Mouse (Mus musculus) R1 (cell line): ENCODE results near the gene Gbp2b.
"Not testable (repeated sequence)": the region's sequence is repeated elsewhere in the genome, so short reads cannot be mapped to it uniquely, and the experiment has no call there.

ENCODE experiments used
- DNase-seq: peaks from one replicate; pipeline ENCODE4 v3.0.0-alpha.2; 2018; ENCODE audit warnings: low read depth, low spot score

The Gbp2b gene

GRCm38 (mm10) chr3:142594547-142594946 is at the start of gene Gbp2b:
Gbp2b (plus strand) TSS chr3:142594847.
- DNase-seq = no peak

GRCm38 (mm10) chr3:142546690-142547089 is 48.0 kb upstream of the Gbp2b start:
- DNase-seq = no peak

- DNase-seq = no peak
These were observed 44.5 kb upstream of the Gbp2b start for GRCm38 (mm10) chr3:142550052-142550676.

GRCm38 (mm10) chr3:142554601-142555000 is 40.0 kb upstream of the Gbp2b start:
- no peak for DNase-seq

GRCm38 (mm10) chr3:142555623-142556022 is 39.0 kb upstream of the Gbp2b start:
- DNase-seq = peak; percentile 5

- DNase-seq = no peak
These were observed 34.9 kb upstream of the Gbp2b start, which contains the start of gene Gbp3 for GRCm38 (mm10) chr3:142559632-142560228. Gbp3 (plus strand) TSS chr3:142560026.

GRCm38 (mm10) chr3:142560296-142560948 is 34.2 kb upstream of the Gbp2b start:
- peak; percentile 84 for DNase-seq

GRCm38 (mm10) chr3:142561045-142561646 is 33.5 kb upstream of the Gbp2b start:
- DNase-seq = no peak

GRCm38 (mm10) chr3:142561666-142562065 is 33.0 kb upstream of the Gbp2b start:
- DNase-seq = no peak

GRCm38 (mm10) chr3:142567490-142567889 is 27.2 kb upstream of the Gbp2b start:
- not testable (repeated sequence) for DNase-seq

- DNase-seq = no peak
These were observed 23.9 kb upstream of the Gbp2b start for GRCm38 (mm10) chr3:142570738-142571137.

- DNase-seq = no peak
These were observed 17.5 kb upstream of the Gbp2b start for GRCm38 (mm10) chr3:142577108-142577507.

- DNase-seq = no peak
These were observed 16.3 kb upstream of the Gbp2b start for GRCm38 (mm10) chr3:142578342-142578741.

GRCm38 (mm10) chr3:142583067-142583466 is 11.6 kb upstream of the Gbp2b start:
- no peak for DNase-seq

GRCm38 (mm10) chr3:142587386-142587785 is 7.3 kb upstream of the Gbp2b start:
- no peak for DNase-seq

- no peak for DNase-seq
These were observed 5.8 kb upstream of the Gbp2b start for GRCm38 (mm10) chr3:142588888-142589287.

GRCm38 (mm10) chr3:142590431-142591067 is 4.1 kb upstream of the Gbp2b start:
- no peak for DNase-seq

GRCm38 (mm10) chr3:142597923-142598322 is 3.3 kb downstream of the Gbp2b start:
- no peak for DNase-seq

- no peak for DNase-seq
These were observed 7.0 kb downstream of the Gbp2b start for GRCm38 (mm10) chr3:142601675-142602074.

- DNase-seq = no peak
These were observed 24.0 kb downstream of the Gbp2b start for GRCm38 (mm10) chr3:142618658-142619057.

GRCm38 (mm10) chr3:142619606-142620005 is 25.0 kb downstream of the Gbp2b start:
- DNase-seq = no peak
